Mouse (Mus musculus): ENCODE data around the gene Ralgps1.

DNA sequence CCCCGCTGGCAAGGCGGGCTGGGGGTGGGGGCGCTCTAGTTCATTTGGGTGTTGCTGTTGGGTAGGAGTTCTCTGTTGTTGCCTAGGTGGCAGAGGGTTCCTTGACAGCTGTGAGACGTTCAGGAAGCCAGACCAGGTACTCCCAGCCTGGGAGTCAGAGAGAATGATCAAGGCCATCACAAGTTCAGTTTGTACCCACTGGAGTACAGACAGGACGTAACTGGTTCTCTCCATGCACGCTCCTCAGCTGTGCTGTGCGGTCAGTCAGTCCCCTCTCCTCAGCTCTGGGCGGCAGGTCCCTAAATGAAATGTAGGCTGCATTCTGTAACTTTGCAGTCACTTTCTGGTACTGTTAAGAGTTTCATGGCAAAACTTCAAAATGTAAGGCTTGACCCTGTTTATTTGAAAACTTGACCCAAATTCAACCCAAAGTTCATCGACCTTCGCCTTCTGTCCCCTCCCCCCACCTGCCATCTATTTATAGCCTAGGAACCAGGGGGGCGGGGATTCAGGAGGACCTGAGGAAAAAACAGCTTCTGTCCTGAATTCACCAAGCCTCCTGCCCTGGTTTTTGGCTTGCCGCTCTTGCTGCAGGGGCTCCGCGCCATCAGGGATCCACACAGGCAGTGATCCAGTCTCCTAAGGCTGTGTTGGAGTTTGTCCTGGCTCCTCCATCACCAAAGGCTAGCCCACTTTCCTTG is 170.8 kb downstream of the Ralgps1 start:
- TF ChIP-seq POLR2A (IDR thresholded peaks at IDR 0.05; ENCODE audit: low read depth, low read length) = no peak
- no peak for TF ChIP-seq SMC3 (IDR thresholded peaks at IDR 0.05; ENCODE audit: low read depth, low read length)
- TF ChIP-seq NELFE (IDR thresholded peaks at IDR 0.05; ENCODE audit: low read depth, low read length) = no peak
- no peak for TF ChIP-seq CTCF (conservative IDR thresholded peaks at IDR 0.05 in 1 of 2, IDR thresholded peaks at IDR 0.05 in 1 of 2; ENCODE audit: low read depth in 2 of 2, low read length in 2 of 2)
- TF ChIP-seq HCFC1 (IDR thresholded peaks at IDR 0.05; ENCODE audit: low read depth, low read length) = no peak
- TF ChIP-seq CHD2 (IDR thresholded peaks at IDR 0.05; ENCODE audit: low read length) = no peak
- no peak for TF ChIP-seq ELF1 (IDR thresholded peaks at IDR 0.05; ENCODE audit: low read depth, low read length)
- TF ChIP-seq ZMIZ1 (IDR thresholded peaks at IDR 0.05; ENCODE audit: low read depth, low read length) = no peak
- no peak for TF ChIP-seq PAX5 (IDR thresholded peaks at IDR 0.05; ENCODE audit: low read length)
- TF ChIP-seq USF1 (IDR thresholded peaks at IDR 0.05; ENCODE audit: low read depth, low read length) = no peak
- no peak for TF ChIP-seq NRF1 (IDR thresholded peaks at IDR 0.05; ENCODE audit: low read depth, low read length)
- TF ChIP-seq MAX (IDR thresholded peaks at IDR 0.05; ENCODE audit: low read length) = no peak
- no peak for TF ChIP-seq ZC3H11A (IDR thresholded peaks at IDR 0.05; ENCODE audit: low read depth, low read length)
- no peak for TF ChIP-seq MAFK (IDR thresholded peaks at IDR 0.05; ENCODE audit: insufficient replicate concordance, low read length)

Data from CH12.LX (cell line).